Mouse (Mus musculus): ENCODE results near the gene Rack1.

DNA sequence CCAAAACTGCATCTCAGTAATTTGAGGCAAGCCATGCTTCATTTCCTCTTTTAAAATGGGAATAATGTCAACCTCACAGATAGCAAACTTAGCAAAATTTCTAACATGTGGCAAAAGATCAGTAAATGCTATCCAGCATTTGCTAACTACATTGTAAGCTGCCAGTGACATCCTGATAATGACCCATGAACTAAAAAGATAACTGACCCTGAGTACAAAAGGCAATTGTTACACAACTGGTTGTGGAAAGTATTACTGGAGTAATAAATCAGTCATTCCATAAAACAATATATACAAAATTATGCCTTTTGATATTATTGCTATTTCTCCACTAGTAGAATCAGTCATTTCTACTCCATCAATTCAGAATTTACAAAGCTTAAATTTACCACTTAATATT is 13.7 kb downstream of the Rack1 start:
- TF ChIP-seq CTCF (IDR thresholded peaks at IDR 0.05; ENCODE audit: control insufficient read depth, insufficient read depth, low read length): no peak
- no peak for TF ChIP-seq POLR2A (IDR thresholded peaks at IDR 0.05; ENCODE audit: borderline replicate concordance, control insufficient read depth, low read depth, low read length)

Data from bone marrow, adult 2 months (tissue).